Mouse (Mus musculus): ENCODE measurements at regions not wholly inside any gene's neighbourhood (a gene's known extent, or its start where the extent isn't known, plus 50 kb on each side); places are given as distances from the start of the nearest gene placed in this dataset.

- no peak overlapping the region for H3K27ac ChIP-seq (ENCODE audit: insufficient read depth, low read depth)
- H3K9me3 ChIP-seq (replicated peaks; ENCODE audit: low read length): no peaks in the 10 kb centered on the region
- H3K4me3 ChIP-seq (replicated peaks in 1 of 3; ENCODE audit: low read depth in 2 of 3, low read length in 2 of 3, poor library complexity in 1 of 3): no peak overlapping the region
- H3K4me2 ChIP-seq (ENCODE audit: insufficient read depth, low read depth, poor library complexity, severe bottlenecking): no peak overlapping the region
- dilution Hi-C loops (cut with MboI; ENCODE audit: extremely low pct_ligation_motif_present, extremely low pct_unique_long_range_greater_than_20kb, low sequenced_read_pairs) (no loop called here), in situ Hi-C loops (cut with MboI; ENCODE audit: low pct_ligation_motif_present, low pct_unique_long_range_greater_than_20kb, low sequenced_read_pairs) (no loop called here)
- H3K9ac ChIP-seq (ENCODE audit: insufficient read depth, low read depth): no peak overlapping the region
- H3K4me1 ChIP-seq (ENCODE audit: control insufficient read depth in 1 of 2, insufficient read depth in 2 of 2): no peaks in the 10 kb centered on the region
- no peak for DNase-seq (ENCODE audit: extremely low read depth)
- H3K36me3 ChIP-seq (replicated peaks in 1 of 2; ENCODE audit: control insufficient read depth in 1 of 2, insufficient read depth in 1 of 2, low read length in 1 of 2): no peaks in the 10 kb centered on the region
- H3K79me2 ChIP-seq (replicated peaks; ENCODE audit: control insufficient read depth, extremely low read depth, insufficient read depth, poor library complexity, severe bottlenecking): no peaks in the 10 kb centered on the region
- no peaks in the 10 kb centered on the region for H3K27me3 ChIP-seq (replicated peaks)
- no peak for TF ChIP-seq IRF4 (IDR thresholded peaks at IDR 0.05; ENCODE audit: low read depth, low read length)
- peak; percentile 65; the same call in 1 of the 2 replicates for TF ChIP-seq MAFK (IDR thresholded peaks at IDR 0.05; ENCODE audit: insufficient replicate concordance, low read length)
- no peak for TF ChIP-seq GABPA (IDR thresholded peaks at IDR 0.05; ENCODE audit: insufficient replicate concordance, low read depth, low read length)
Observed at GRCm38 (mm10) chr2:9614415-9614814, 266.6 kb upstream of the 4930412O13Rik start.

GRCm38 (mm10) chr2:9616292-9616691, 264.8 kb upstream of the 4930412O13Rik start:
- no peaks in the 10 kb centered on the region for H3K4me1 ChIP-seq (ENCODE audit: control insufficient read depth in 1 of 2, insufficient read depth in 2 of 2)
- no peaks in the 10 kb centered on the region for H3K79me2 ChIP-seq (replicated peaks; ENCODE audit: control insufficient read depth, extremely low read depth, insufficient read depth, poor library complexity, severe bottlenecking)
- no peak overlapping the region for H3K4me2 ChIP-seq (ENCODE audit: insufficient read depth, low read depth, poor library complexity, severe bottlenecking)
- H3K9me3 ChIP-seq (replicated peaks; ENCODE audit: low read length): no peaks in the 10 kb centered on the region
- dilution Hi-C loops (cut with MboI; ENCODE audit: extremely low pct_ligation_motif_present, extremely low pct_unique_long_range_greater_than_20kb, low sequenced_read_pairs): no loop called here
- no peak overlapping the region for H3K4me3 ChIP-seq (replicated peaks in 1 of 3; ENCODE audit: low read depth in 2 of 3, low read length in 2 of 3, poor library complexity in 1 of 3)
- no peaks in the 10 kb centered on the region for H3K36me3 ChIP-seq (replicated peaks in 1 of 2; ENCODE audit: control insufficient read depth in 1 of 2, insufficient read depth in 1 of 2, low read length in 1 of 2)
- no peak for DNase-seq (ENCODE audit: extremely low read depth)
- in situ Hi-C loops (cut with MboI; ENCODE audit: low pct_ligation_motif_present, low pct_unique_long_range_greater_than_20kb, low sequenced_read_pairs): no loop called here
- no peak overlapping the region for H3K9ac ChIP-seq (ENCODE audit: insufficient read depth, low read depth)
- no peaks in the 10 kb centered on the region for H3K27me3 ChIP-seq (replicated peaks)
- TF ChIP-seq JUN (IDR thresholded peaks at IDR 0.05; ENCODE audit: insufficient read depth, low read depth, low read length): no peak
- TF ChIP-seq ZC3H11A (IDR thresholded peaks at IDR 0.05; ENCODE audit: low read depth, low read length): no peak
- no peak for TF ChIP-seq KAT2A (IDR thresholded peaks at IDR 0.05; ENCODE audit: insufficient replicate concordance, low read length)
- no peak for TF ChIP-seq GABPA (IDR thresholded peaks at IDR 0.05; ENCODE audit: insufficient replicate concordance, low read depth, low read length)
- no peak for TF ChIP-seq PAX5 (IDR thresholded peaks at IDR 0.05; ENCODE audit: low read length)
- TF ChIP-seq MAX (IDR thresholded peaks at IDR 0.05; ENCODE audit: low read length): no peak
- no peak overlapping the region for H3K27ac ChIP-seq (ENCODE audit: insufficient read depth, low read depth)

GRCm38 (mm10) chr2:9620303-9621244, 260.5 kb upstream of the 4930412O13Rik start:
- in situ Hi-C loops (cut with MboI; ENCODE audit: low pct_ligation_motif_present, low pct_unique_long_range_greater_than_20kb, low sequenced_read_pairs) (no loop called here), dilution Hi-C loops (cut with MboI; ENCODE audit: extremely low pct_ligation_motif_present, extremely low pct_unique_long_range_greater_than_20kb, low sequenced_read_pairs) (no loop called here)
- no peaks in the 10 kb centered on the region for H3K79me2 ChIP-seq (replicated peaks; ENCODE audit: control insufficient read depth, extremely low read depth, insufficient read depth, poor library complexity, severe bottlenecking)
- H3K36me3 ChIP-seq (replicated peaks in 1 of 2; ENCODE audit: control insufficient read depth in 1 of 2, insufficient read depth in 1 of 2, low read length in 1 of 2): no peaks in the 10 kb centered on the region
- H3K27me3 ChIP-seq (replicated peaks): no peaks in the 10 kb centered on the region
- DNase-seq (ENCODE audit: extremely low read depth): no peak
- H3K4me1 ChIP-seq (ENCODE audit: control insufficient read depth in 1 of 2, insufficient read depth in 2 of 2): 0 out of 4 replicates have a peak, but pooled peaks cover 0 to 3% of the 10 kb centered on the region in 2 experiments
- no peak overlapping the region for H3K9ac ChIP-seq (ENCODE audit: insufficient read depth, low read depth)
- H3K27ac ChIP-seq (ENCODE audit: insufficient read depth, low read depth): no peak overlapping the region
- no peaks in the 10 kb centered on the region for H3K9me3 ChIP-seq (replicated peaks; ENCODE audit: low read length)
- TF ChIP-seq TCF12 (IDR thresholded peaks at IDR 0.05; ENCODE audit: low read depth, low read length) (no peak), POLR2AphosphoS2 (IDR thresholded peaks at IDR 0.05; ENCODE audit: low read depth, low read length) (no peak), RCOR1 (conservative IDR thresholded peaks at IDR 0.05; ENCODE audit: low read depth, low read length) (no peak), MAFK (IDR thresholded peaks at IDR 0.05; ENCODE audit: insufficient replicate concordance, low read length) (no peak), JUND (conservative IDR thresholded peaks at IDR 0.05; ENCODE audit: low read depth, low read length) (no peak), USF2 (conservative IDR thresholded peaks at IDR 0.05; ENCODE audit: low read depth, low read length) (no peak), UBTF (IDR thresholded peaks at IDR 0.05; ENCODE audit: low read depth, low read length) (no peak), POLR2A (IDR thresholded peaks at IDR 0.05; ENCODE audit: low read depth, low read length) (no peak), MAX (IDR thresholded peaks at IDR 0.05; ENCODE audit: low read length) (no peak), ZC3H11A (IDR thresholded peaks at IDR 0.05; ENCODE audit: low read depth, low read length) (no peak), TBP (conservative IDR thresholded peaks at IDR 0.05; ENCODE audit: low read depth, low read length) (no peak), MYC (IDR thresholded peaks at IDR 0.05; ENCODE audit: low read depth, low read length) (no peak), ELF1 (IDR thresholded peaks at IDR 0.05; ENCODE audit: low read depth, low read length) (no peak), ZKSCAN1 (IDR thresholded peaks at IDR 0.05; ENCODE audit: borderline replicate concordance, low read depth, low read length) (no peak), KAT2A (IDR thresholded peaks at IDR 0.05; ENCODE audit: insufficient replicate concordance, low read length) (no peak), NRF1 (IDR thresholded peaks at IDR 0.05; ENCODE audit: low read depth, low read length) (no peak), SIN3A (IDR thresholded peaks at IDR 0.05; ENCODE audit: low read length) (no peak), JUN (IDR thresholded peaks at IDR 0.05; ENCODE audit: insufficient read depth, low read depth, low read length) (no peak), ZMIZ1 (IDR thresholded peaks at IDR 0.05; ENCODE audit: low read depth, low read length) (no peak)
- no peak overlapping the region for H3K4me2 ChIP-seq (ENCODE audit: insufficient read depth, low read depth, poor library complexity, severe bottlenecking)
- H3K4me3 ChIP-seq (replicated peaks in 1 of 3; ENCODE audit: low read depth in 2 of 3, low read length in 2 of 3, poor library complexity in 1 of 3): no peak overlapping the region
